Mouse (Mus musculus) CD4-positive, CD25-positive, alpha-beta regulatory T cell, adult 4 months (primary cell): ENCODE data around the gene Adgrv1. TPM values are rescaled to one million over a fixed set of nuclear protein-coding genes. Genes with fewer than 3 reads are reported as not detected.

Experiments
- ATAC-seq: one replicate; pipeline ENCODE4 v1.8.0; 2017
- polyA plus RNA-seq, 2 experiments: library from polyadenylated mRNA; unstranded; fragments of 100-300 nt; shearing (Covaris generic); gene quantifications; one replicate each; pipeline ENCODE4 v1.2.1; 2017

Adgrv1 gene
- polyA plus RNA-seq, 2 experiments from 2014 or later = not detected

GRCm38 (mm10) chr13:81237947-81238346, 395.0 kb downstream of the Adgrv1 start:
- ATAC-seq = no peak

DNA sequence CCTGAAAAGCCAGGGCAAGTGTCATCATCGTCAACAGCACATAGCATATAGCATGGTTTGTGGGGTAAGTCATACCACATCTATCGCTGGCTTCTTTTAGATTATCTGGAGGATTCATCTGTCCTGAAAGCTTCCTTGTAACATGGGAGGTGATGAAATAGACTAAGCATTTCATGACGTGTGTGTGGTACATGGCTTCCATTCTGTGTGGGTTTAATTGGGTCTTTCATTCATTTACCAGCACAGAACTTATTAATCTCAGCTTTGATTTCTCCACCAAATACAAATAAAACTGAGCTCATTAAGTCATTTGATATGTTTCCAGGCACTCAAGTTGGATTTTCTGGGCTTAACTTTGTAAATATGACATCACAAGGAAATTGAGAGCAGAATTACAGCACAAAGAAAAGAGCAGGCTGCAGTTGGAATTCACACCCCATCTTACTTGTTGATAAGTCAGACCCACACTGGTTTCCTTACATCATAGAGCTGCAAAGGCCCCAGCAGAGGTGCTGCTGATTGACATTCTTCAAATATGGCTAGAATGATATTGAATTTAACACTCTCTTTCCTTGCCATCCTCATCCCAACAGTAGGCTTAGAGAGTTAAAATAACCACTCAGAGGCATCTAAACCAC, 396.1 kb downstream of the Adgrv1 start:
- no peak for ATAC-seq

DNA sequence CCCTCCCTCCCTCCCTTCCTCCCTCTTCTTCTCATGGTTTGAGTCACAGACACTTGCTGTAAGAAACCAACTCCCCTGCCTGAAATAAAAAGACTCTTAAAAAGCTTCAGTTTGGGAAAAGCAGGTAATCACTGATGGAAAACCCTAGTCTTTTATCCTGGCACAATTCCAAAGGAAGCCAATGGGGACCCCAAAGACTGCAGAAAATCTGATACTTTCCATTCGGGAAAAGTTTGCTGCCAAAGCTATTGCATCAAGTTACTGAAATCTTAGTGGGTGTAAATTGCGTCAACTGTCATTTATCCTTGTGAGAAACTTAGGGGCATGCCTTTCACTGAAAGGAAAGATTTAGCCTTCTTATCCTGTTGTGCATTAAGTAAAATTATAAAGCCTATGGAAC, 398.9 kb downstream of the Adgrv1 start:
- ATAC-seq = no peak

GRCm38 (mm10) chr13:81232839-81233238, 400.1 kb downstream of the Adgrv1 start:
- ATAC-seq = no peak

- no peak for ATAC-seq
Measured at GRCm38 (mm10) chr13:81230161-81230560, 402.8 kb downstream of the Adgrv1 start.

- ATAC-seq = no peak
Measured at GRCm38 (mm10) chr13:81223768-81224167, 409.2 kb downstream of the Adgrv1 start.

GRCm38 (mm10) chr13:81222377-81222776, 410.6 kb downstream of the Adgrv1 start:
- ATAC-seq = no peak

GRCm38 (mm10) chr13:81211436-81211835, 421.5 kb downstream of the Adgrv1 start:
- ATAC-seq = no peak

DNA sequence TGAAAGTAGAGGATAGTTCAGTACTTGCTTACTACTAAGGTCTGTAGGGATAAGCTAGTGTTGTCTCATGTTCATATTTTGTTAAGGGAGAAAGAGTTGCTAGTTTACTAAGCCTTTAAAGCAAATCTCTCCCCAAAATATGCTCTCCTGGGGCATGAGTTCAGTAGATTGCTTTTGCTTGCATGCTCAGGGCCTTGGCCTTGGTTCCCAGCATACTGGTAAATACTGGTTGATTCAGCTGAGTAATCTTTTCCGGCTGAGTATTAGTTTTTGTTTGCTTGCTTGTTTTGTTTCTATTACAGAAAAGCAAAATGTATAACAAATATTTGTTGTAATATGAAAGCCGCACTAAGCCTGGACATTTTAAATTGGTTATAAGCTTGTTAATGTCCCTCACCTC, 422.4 kb downstream of the Adgrv1 start:
- ATAC-seq = no peak

- peak; percentile 43 for ATAC-seq
Measured at GRCm38 (mm10) chr13:81209815-81210214, 423.1 kb downstream of the Adgrv1 start.

DNA sequence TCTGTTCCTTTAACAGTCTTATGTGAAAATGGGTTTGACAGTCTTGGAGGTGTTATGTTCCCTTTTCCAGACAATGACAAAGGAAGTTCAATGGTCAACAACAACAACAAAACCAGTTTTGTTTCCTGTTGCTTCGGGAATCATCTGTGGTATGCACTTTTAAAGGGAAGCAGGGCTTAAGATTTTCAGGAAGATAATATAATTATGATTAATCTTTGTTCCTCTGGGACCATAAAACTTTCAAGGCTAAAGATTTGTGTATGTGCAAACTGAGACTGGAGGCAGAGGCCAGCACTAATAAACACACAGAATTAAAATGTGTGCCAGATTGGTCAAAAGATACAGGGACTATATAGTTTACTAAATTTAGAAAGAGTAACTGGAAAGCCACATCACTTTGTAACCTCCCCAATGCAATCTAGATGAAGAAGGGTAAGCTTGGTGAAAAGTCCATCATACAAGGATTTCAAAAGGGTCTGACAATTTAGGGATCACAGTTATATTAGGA, 424.8 kb downstream of the Adgrv1 start:
- no peak for ATAC-seq

DNA sequence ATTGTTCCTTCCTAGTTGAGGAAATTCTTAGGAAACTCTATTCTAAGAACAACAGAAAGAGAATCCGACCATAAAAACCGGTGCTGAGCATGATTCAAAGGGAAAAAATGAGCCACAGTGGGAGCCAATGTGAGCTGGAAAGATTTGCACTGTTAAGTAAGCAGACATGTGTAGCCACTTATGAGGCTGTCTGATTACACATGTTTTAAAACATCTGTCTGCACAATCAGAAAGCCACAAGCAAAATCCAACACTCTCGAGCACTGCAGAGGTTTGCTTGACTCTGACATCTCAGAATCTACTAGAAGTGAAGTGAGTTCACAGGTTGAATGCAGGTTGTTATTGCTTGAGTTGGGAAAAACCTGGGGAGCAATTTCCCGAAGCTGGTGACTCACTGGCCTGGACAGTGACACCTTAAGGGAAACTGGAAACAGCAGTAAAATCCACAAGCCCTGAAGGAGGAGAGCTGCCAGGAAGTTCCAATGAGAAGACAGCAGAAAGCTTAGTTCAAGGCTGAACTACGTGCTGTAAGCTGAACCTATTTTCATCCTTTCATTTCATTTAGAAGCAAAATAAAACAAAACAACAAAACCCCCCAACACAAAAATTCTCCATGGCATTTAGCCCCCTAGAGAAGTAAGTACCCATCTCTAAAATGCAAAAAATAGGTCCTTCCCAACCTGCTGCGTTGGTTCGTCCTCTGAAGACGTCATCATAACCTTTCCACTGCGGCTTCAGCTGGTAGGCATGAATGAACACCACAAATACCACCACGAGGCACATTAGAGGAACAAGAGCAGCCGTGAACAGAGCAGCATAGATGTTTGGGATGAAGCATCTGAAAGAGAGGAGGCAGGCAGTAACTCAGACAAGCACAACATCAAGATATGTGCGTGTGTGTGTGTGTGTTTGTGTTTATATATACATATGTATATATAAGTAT, 450.7 kb downstream of the Adgrv1 start:
- ATAC-seq = peak; percentile 69

DNA sequence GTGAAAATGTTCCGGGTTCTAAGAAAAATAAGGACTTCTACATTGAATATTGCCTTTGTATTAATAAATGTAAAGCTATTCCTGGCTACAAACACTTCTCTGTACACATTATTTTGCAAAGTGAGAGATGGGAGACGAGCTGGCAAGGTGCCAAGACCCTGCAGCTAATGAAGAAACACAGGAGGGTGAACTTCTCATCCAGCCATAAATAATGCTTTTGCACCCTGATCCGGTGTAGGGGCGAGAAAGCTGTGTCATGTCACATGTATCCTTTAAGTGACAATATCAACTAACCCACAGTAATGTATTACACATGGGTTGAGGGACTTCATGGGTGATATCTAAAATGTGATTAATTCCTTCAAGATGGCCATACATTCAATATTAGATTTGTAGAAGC, 451.5 kb downstream of the Adgrv1 start:
- no peak for ATAC-seq

DNA sequence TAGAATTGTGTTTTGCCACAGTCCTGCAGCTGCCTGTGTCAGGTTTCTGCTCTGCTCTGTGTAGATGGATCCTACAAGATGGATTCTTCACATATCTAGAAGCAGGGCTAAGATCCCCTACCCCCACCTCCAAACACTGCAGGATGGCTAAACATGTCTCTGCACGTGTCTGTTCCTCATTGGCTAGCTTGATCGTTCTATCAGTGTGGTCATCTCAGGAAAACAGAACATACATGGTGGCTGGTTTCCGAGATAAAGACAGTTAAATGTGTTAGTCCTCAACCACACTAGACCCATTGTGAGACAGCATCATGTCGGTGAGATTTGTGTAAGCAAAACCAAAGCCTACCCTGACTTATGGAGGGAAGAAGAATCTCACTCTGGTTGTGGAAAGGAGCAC, 456.1 kb downstream of the Adgrv1 start:
- ATAC-seq = no peak

GRCm38 (mm10) chr13:81176071-81176470, 456.9 kb downstream of the Adgrv1 start:
- ATAC-seq = peak; percentile 98

DNA sequence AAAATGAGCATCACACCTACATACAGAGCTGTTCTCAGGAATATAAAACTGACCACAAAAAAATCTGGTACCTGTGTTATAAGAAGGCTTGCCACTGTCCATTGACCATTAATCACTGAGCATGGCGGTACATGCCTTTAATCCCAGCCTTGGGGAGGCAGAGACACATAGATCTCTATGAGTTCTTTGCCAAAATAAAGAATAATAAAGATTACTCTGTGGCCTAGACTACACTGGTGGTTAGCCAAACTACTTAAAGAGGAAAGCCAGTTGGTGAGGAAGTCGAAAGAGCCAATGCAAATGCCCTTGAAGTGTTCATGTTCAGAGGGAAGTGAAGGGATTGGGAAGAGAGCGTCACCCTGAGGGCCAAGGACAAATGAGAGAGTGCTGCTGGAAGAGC, 461.8 kb downstream of the Adgrv1 start:
- no peak for ATAC-seq

GRCm38 (mm10) chr13:81167450-81167849, 465.5 kb downstream of the Adgrv1 start:
- ATAC-seq = no peak

DNA sequence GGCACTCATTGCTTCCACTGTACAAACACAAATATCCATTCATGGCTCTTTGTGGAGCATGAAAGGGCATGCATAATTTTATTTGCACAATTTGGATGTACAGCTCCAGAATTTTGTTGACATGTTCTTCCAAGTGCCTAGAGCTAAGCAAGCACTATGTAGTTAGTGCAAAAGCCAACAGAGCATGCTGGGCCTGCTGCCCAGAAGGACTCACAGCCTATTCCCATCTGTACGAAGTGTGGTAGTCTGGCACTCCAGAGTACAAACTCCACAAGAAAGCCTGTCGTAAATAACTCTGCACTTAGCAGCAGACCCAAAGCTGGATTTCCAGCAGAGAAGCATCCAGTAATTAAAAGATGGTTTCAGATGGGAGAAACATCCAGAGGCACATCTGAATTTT, 473.1 kb downstream of the Adgrv1 start:
- ATAC-seq = no peak

GRCm38 (mm10) chr13:81155322-81155721, 477.6 kb downstream of the Adgrv1 start:
- no peak for ATAC-seq

DNA sequence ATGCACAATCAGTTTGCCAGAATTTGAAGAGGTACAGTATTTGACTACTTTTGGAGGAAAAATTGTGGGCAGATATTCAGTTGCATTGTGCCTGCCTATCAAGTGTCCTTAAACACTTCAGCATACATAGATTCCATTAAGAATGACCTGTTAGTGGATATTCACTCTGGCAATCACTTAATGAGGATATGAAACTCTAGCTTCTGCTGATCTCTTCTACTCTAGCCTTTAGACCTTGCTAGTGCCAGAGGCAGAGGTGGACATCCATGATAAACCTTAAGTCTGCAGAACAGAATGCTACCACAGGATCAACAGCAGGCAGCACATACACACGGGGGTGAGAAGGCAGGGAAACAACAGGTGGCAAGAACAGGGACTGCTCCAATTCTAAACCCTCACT, 488.5 kb downstream of the Adgrv1 start:
- no peak for ATAC-seq

GRCm38 (mm10) chr13:81142268-81142884, 490.6 kb downstream of the Adgrv1 start:
- no peak for ATAC-seq

DNA sequence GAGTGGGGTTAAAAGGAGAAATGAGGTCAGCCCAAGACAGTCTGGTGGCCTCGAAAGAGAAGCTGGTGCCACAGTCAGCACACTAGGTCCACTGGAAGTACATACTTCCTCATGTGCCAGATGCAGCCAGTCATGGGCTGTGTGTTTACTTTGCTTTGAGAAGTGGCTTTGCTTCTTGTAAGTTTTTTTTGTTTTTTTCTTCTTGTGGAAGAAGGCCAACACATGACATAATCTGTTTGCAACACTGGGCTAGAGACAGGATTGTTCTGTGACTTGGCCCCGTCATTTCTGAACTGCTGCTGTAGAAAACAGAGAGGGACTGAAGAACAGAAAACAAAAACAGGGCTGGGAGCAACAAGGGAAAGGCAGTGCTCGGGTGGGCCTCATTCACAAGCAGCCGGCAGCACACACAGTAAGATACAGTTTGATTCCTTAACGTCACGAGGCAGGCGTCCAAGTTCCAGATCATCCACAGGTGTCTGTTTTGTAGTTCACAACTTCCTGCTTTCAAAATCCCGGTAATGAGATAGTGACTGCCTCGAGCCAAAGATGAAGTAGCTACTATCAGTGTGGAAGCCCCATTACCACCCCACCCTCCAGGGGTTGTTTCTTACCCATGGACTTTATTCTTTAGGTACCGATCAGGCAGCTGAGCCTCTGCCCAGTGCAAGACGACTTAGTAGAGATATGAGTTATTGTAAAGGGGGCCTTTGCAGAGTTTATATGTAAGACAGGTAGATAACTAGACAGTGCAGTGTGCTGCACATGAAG, 496.1 kb downstream of the Adgrv1 start:
- ATAC-seq = no peak

- no peak for ATAC-seq
Measured at GRCm38 (mm10) chr13:81135953-81136352, 497.0 kb downstream of the Adgrv1 start.
